Mouse (Mus musculus) CD4-positive naive resting alpha-beta T cell, adult 57 days (primary cell): ENCODE results near the gene Olfr90. TPM values are rescaled to one million over a fixed set of nuclear protein-coding genes. Genes with fewer than 3 reads are reported as not detected.

Experiments
- total RNA-seq: library from RNA; stranded (reverse); gene quantifications from one replicate; pipeline ENCODE4 v1.2.4, GENCODE M21; 2023

Olfr90 gene
- not detected for total RNA-seq

GRCm38 (mm10) chr17:37088399-37088798 is at the start of gene Olfr90:
Olfr90 (minus strand) TSS chr17:37088499.

GRCm38 (mm10) chr17:37119988-37120387 is 31.7 kb upstream of the Olfr90 start, which contains the start of gene Olfr92:
Olfr92 (minus strand) TSS chr17:37120088.

GRCm38 (mm10) chr17:37098178-37098577 is 9.9 kb upstream of the Olfr90 start, which contains the start of gene Olfr91:
Olfr91 (minus strand) TSS chr17:37098278.

GRCm38 (mm10) chr17:37045611-37046311 is 42.5 kb downstream of the Olfr90 start, which contains the start of gene Gabbr1:
Gabbr1 (plus strand) TSS chr17:37045966.

Other genes starting within 250 kb of the Olfr90 start
- not detected for gene Trim15, start 221.3 kb downstream of the Olfr90 start, total RNA-seq
- gene Trim10, start 218.9 kb downstream of the Olfr90 start, total RNA-seq: 0.27 TPM
- gene Trim40, start 198.4 kb downstream of the Olfr90 start, total RNA-seq: not detected
- gene Trim31, start 190.4 kb downstream of the Olfr90 start, total RNA-seq: not detected
- 1.2 TPM for gene Rnf39, start 145.6 kb downstream of the Olfr90 start, total RNA-seq
- 47.8 TPM for gene Ppp1r11, start 136.8 kb downstream of the Olfr90 start, total RNA-seq
- gene Znrd1, start 129.9 kb downstream of the Olfr90 start, total RNA-seq: 52.5 TPM
- gene Znrd1as, start 129.9 kb downstream of the Olfr90 start, total RNA-seq: 1.4 TPM
- gene 2410137M14Rik, start 107.3 kb downstream of the Olfr90 start, total RNA-seq: not detected
- gene H2-M5, start 99.0 kb downstream of the Olfr90 start, total RNA-seq: not detected
- gene Zfp57, start 87.3 kb downstream of the Olfr90 start, total RNA-seq: not detected
- not detected for gene Mog, start 65.1 kb downstream of the Olfr90 start, total RNA-seq
- 116 TPM for gene Gabbr1, start 42.5 kb downstream of the Olfr90 start, total RNA-seq
- not detected for gene Olfr91, start 9.8 kb upstream of the Olfr90 start, total RNA-seq
- not detected for gene Olfr92, start 31.6 kb upstream of the Olfr90 start, total RNA-seq
- gene Olfr93, start 73.0 kb upstream of the Olfr90 start, total RNA-seq: not detected
- not detected for gene Ubd, start 105.4 kb upstream of the Olfr90 start, total RNA-seq
- not detected for gene Olfr94, start 112.5 kb upstream of the Olfr90 start, total RNA-seq
- not detected for gene Olfr95, start 124.6 kb upstream of the Olfr90 start, total RNA-seq
- not detected for gene Olfr96, start 131.6 kb upstream of the Olfr90 start, total RNA-seq
- not detected for gene Olfr97, start 148.8 kb upstream of the Olfr90 start, total RNA-seq
- not detected for gene Olfr98, start 175.2 kb upstream of the Olfr90 start, total RNA-seq
- 28.4 TPM for gene H2-M3, start 181.7 kb upstream of the Olfr90 start, total RNA-seq
- gene Olfr99, start 195.0 kb upstream of the Olfr90 start, total RNA-seq: not detected
- not detected for gene Olfr101, start 215.8 kb upstream of the Olfr90 start, total RNA-seq
- not detected for gene Olfr102, start 228.6 kb upstream of the Olfr90 start, total RNA-seq